Mouse (Mus musculus) heart, embryonic 12.5 days (tissue): ENCODE results near the gene Erg28. TPM values are rescaled to one million over a fixed set of nuclear protein-coding genes. Genes with fewer than 3 reads are reported as not detected.

ENCODE experiments used
- ATAC-seq: fragments of 200-750 bp; cut with Nextera tagmentation; 2 replicates; pipeline ENCODE4 v1.8.0; 2017; ENCODE audit warnings: moderate TSS enrichment, moderate library complexity; ENCODE audit not compliant: insufficient number of reproducible peaks, low FRiP score
- H3K27ac ChIP-seq: fragments of 300-500 bp; sonication (generic); 2 replicates; pipeline ENCODE4 v1.5.1; 2016; ENCODE audit warnings: mild to moderate bottlenecking, moderate library complexity; ENCODE audit not compliant: poor library complexity, severe bottlenecking
- H3K27me3 ChIP-seq: fragments of 300-500 bp; sonication (generic); replicated peaks from 2 replicates; pipeline ENCODE4 v1.6.1; 2016; ENCODE audit warnings: mild to moderate bottlenecking, moderate library complexity
- H3K36me3 ChIP-seq: fragments of 300-500 bp; sonication (generic); 2 replicates; pipeline ENCODE4 v1.6.1; 2016; ENCODE audit warnings: mild to moderate bottlenecking, moderate library complexity
- H3K4me1 ChIP-seq: fragments of 300-500 bp; sonication (generic); replicated peaks from 2 replicates; pipeline ENCODE4 v1.6.1; 2016; ENCODE audit warnings: mild to moderate bottlenecking
- H3K4me2 ChIP-seq: fragments of 300-500 bp; sonication (generic); 2 replicates; pipeline ENCODE4 v1.6.1; 2016; ENCODE audit warnings: mild to moderate bottlenecking, moderate library complexity
- H3K4me3 ChIP-seq: fragments of 300-500 bp; sonication (generic); 2 replicates; pipeline ENCODE4 v1.5.1; 2016; ENCODE audit warnings: mild to moderate bottlenecking
- H3K9ac ChIP-seq: fragments of 300-500 bp; sonication (generic); 2 replicates; pipeline ENCODE4 v1.6.1; 2016; ENCODE audit warnings: mild to moderate bottlenecking, moderate library complexity
- H3K9me3 ChIP-seq: fragments of 300-500 bp; sonication (generic); replicated peaks from 2 replicates; pipeline ENCODE4 v1.6.1; 2016; ENCODE audit warnings: mild to moderate bottlenecking, moderate library complexity
- WGBS: fragments of 180-500 bp; shearing (Covaris S2); methylation state at CpG from one replicate; pipeline ENCODE4 v1.1.7; 2016; 5-methylcytosine and 5-hydroxymethylcytosine counted together
- polyA plus RNA-seq: library from polyadenylated mRNA; unstranded; fragments of >200 nt; fragmentation: Nextera tagmentation; extraction: Ambion mirVana; gene quantifications from 2 replicates; pipeline ENCODE4 v1.2.1, GENCODE M21; 2016

Gene Erg28
- polyA plus RNA-seq, 1 experiment from 2014 or later, result 81.3 TPM

DNA sequence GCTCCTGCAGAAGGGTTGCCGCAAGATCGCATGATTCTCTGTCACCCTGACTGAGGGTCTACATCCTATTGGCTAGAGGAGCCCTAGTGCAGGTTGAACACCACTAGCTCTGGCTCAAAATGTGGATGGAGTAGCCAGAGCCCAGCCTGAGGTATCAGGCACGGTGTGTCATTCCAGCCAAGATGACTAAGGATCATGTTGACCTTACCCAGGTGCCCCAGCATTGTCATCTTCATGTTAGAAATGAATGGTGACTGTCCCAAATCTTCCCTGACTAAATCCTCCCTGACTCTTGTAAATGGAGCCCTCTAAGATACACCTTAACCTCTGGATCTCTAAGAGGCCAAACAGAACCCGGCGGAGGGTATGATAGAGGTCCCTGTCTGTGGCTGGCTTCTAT is 44.6 kb downstream of the Erg28 start:
- no peaks in the 10 kb centered on the region for H3K9me3 ChIP-seq
- no peak overlapping the region for H3K4me3 ChIP-seq
- no peak overlapping the region for H3K4me2 ChIP-seq
- no peaks in the 10 kb centered on the region; the same call in 1 of the 2 replicates for H3K4me1 ChIP-seq
- ATAC-seq, result no peak
- H3K9ac ChIP-seq, result no peak overlapping the region
- 89% methylated on average over 5 of the region's 5 CpGs for WGBS
- H3K36me3 ChIP-seq, result no peaks in the 10 kb centered on the region
- no peak overlapping the region for H3K27ac ChIP-seq
- H3K27me3 ChIP-seq, result no peaks in the 10 kb centered on the region

DNA sequence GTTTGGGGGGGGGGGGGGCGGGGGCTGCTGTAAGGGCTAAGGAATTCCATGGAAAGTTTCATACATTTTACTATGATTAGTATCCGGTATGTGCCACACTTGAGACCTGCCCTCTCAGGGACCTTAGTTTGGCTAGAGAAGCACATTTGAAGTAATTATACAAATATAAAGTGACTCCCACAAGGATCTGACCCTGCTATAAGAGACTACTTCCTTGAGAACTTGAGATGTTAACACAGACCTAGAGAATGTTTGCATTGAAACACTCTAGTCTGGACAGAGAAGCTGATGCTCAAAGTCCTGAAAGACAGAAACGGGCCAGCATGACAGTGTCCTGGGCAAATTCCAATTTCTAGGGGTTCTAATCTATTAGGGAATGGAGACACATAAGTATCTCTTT is 45.4 kb downstream of the Erg28 start:
- Histone ChIP-seq H3K27ac (no peak overlapping the region), H3K36me3 (no peaks in the 10 kb centered on the region), H3K9me3 (peaks cover under 1% of the 10 kb centered on the region; the same call in 1 of the 2 replicates), H3K4me1 (no peaks in the 10 kb centered on the region; the same call in 1 of the 2 replicates), H3K9ac (no peak overlapping the region), H3K4me3 (no peak overlapping the region), H3K4me2 (no peak overlapping the region), H3K27me3 (no peaks in the 10 kb centered on the region)
- ATAC-seq, result no peak
- WGBS, result 70% methylated on average over 3 of the region's 3 CpGs

DNA sequence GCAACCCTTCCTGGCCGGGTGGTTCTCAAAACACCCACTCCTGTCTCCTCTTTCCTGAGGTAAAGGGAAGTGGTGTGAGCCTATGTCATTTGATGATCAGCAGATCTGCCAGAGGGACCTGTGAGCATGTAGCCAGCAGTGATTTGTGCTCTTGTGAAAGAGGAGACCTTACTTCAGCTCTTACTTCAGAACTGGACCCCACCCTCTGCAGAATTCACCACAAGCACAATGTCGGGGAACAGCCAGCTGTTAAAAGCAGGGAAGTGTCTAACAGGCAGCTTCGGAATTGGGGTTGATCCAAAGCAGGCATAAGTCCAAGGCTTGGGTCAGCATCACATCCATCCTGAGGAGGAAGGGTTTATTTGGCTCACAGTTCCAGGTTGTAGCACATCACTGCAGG is 53.0 kb downstream of the Erg28 start:
- Histone ChIP-seq H3K36me3 (no peaks in the 10 kb centered on the region), H3K9ac (no peak overlapping the region), H3K4me2 (no peak overlapping the region), H3K27me3 (0 out of 2 replicates have a peak, but pooled peaks cover 3% of the 10 kb centered on the region), H3K27ac (no peak overlapping the region), H3K9me3 (peaks cover 4% of the 10 kb centered on the region; the same call in 1 of the 2 replicates), H3K4me1 (peaks cover 3% of the 10 kb centered on the region), H3K4me3 (no peak overlapping the region)
- ATAC-seq, result no peak
- WGBS, result 56% methylated on average over 3 of the region's 3 CpGs

DNA sequence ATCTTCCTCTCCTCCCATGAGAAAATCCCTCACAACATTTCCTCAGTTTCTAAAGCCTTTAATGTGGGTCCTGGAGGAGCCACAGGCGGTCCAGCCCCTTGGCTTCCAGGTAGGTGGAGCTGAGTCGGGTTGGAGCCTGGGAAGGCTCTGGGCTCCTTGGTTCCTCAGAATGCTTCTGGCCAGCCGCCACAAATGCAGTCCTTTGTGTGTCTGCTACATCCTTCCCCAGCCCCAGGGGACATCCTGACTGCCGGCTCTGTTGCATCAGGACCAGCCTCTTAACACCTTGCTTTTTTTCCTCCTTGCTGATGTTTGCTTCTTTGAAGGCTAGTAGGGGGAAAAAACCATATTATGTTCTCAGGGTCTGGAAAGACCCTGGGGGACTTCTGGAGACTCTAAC is 56.6 kb downstream of the Erg28 start:
- Histone ChIP-seq H3K9me3 (no peaks in the 10 kb centered on the region), H3K9ac (no peak overlapping the region), H3K36me3 (no peaks in the 10 kb centered on the region), H3K4me2 (no peak overlapping the region), H3K4me1 (peaks cover 25% of the 10 kb centered on the region), H3K27me3 (0 out of 2 replicates have a peak, but pooled peaks cover 3% of the 10 kb centered on the region), H3K27ac (no peak overlapping the region), H3K4me3 (no peak overlapping the region)
- no peak for ATAC-seq
- WGBS, result 50% methylated on average over 4 of the region's 4 CpGs

DNA sequence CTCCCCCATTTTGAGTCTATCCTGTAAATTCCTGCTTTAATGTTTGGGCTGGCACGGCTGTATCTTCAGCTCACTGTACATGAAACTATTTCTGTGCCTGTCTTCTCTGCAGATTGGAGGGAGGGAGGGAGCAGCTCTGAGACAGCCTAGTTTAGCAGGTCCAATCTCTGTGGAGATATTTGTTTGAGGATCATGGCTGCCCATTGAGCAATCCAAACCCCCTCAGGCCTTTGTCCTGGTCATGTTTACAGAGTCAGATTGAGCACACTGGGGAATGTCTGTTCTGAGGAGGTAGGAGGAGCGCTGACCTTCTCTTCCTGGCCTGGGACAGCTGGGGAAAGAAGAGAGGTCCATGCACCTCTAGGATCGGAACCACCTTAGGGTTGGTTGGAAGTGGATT is 58.1 kb downstream of the Erg28 start:
- 54% methylated on average over 3 of the region's 3 CpGs for WGBS
- Histone ChIP-seq H3K9ac (no peak overlapping the region), H3K4me2 (no peak overlapping the region), H3K27me3 (0 out of 2 replicates have a peak, but pooled peaks cover 3% of the 10 kb centered on the region), H3K9me3 (no peaks in the 10 kb centered on the region), H3K4me3 (no peak overlapping the region), H3K36me3 (no peaks in the 10 kb centered on the region), H3K4me1 (peaks cover 33% of the 10 kb centered on the region), H3K27ac (no peak overlapping the region)
- no peak for ATAC-seq

Other genes starting within 250 kb of the Erg28 start
- gene Jdp2, start 225.5 kb downstream of the Erg28 start, polyA plus RNA-seq, result 0.56 and 0.90 TPM in 2 replicates
- gene Batf, start 137.9 kb downstream of the Erg28 start, polyA plus RNA-seq, result 3.8 and 4.0 TPM in 2 replicates
- 6.8 and 7.1 TPM in 2 replicates for gene Flvcr2, start 78.0 kb downstream of the Erg28 start, polyA plus RNA-seq
- gene Ttll5, start 109 bp upstream of the Erg28 start, polyA plus RNA-seq, result 13.6 and 15.2 TPM in 2 replicates